Mouse (Mus musculus): ENCODE measurements around the gene Disc1.
A peak's percentile ranks its signal among the peaks of the same experiment; 100 is the strongest.

Gene Disc1

DNA sequence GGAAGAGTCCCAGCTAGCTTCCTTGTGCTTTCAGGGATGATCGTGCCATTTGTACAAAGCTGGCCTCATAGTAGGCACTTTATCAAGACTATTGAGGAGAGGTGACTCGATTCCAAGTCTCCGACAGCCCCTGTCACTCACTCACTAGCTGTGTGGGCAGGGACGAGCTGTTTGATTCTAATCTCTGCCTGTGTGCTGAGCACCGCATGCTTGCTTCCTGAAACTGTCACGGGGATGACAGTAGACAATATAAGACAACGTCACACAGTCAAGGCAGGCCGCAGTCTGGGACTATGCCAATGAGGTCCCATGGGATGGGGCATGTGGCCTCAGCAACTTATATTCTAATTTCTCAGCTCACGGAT lies 13.6 kb downstream of the Disc1 start:
- DNase-seq (ENCODE audit: low spot score in 2 of 2), result no peak

DNA sequence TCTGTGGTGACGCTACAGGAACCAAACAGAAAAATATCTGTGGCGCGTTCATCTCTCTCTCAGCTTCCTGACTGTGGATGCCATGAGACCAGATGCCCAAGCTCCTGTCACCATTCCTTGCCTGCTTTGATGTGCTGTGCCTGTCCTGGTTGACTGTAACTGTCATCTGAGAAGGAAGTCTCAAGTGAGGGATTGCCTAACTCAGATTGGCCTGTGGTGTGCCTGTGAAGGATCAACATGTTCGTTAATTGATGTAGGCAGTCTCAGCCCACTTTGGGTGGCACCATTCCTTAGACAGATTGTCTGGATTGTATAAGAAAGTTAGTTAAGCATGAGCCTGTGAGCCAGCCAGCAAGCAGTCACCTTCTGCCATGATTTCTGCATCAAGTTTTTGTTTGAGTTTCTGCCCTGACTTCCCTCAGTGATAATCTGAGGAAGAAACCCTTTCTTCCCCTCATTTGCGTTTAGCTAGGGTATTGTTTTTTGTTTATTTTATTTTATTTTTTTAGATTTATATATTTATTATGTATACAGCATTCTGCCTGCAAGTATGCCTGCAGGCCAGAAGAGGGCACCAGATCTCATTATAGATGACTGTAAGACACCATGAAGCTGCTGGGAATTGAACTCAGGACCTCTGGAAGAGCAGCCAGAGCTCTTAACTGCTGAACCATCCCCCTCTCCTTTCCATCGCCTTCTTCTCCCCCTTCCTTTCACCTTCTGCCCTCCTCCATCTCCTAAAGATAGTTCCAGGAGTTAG lies 14.3 kb downstream of the Disc1 start:
- no peak for DNase-seq (ENCODE audit: low spot score in 2 of 2)

DNA sequence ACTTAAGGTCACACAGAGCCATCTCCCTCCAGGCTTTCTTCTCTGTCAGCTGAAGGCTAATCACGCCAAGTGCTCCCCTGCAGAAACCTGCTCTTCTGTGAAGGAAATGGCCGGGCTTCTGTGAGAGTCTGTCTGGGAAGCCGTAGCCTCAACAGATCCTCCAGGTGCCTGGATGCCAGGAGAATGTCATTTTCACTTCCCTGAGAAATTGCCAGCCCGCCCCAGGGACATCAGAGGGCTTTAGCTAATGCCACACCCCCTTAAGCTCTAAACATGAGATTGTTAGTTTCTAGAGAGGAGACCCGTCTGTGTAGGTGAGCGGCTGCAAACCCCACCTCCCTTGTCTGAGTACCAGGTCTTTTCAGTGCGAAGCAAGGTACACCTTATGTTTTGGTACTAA lies 15.3 kb downstream of the Disc1 start:
- no peak for DNase-seq (ENCODE audit: low spot score in 2 of 2)

DNA sequence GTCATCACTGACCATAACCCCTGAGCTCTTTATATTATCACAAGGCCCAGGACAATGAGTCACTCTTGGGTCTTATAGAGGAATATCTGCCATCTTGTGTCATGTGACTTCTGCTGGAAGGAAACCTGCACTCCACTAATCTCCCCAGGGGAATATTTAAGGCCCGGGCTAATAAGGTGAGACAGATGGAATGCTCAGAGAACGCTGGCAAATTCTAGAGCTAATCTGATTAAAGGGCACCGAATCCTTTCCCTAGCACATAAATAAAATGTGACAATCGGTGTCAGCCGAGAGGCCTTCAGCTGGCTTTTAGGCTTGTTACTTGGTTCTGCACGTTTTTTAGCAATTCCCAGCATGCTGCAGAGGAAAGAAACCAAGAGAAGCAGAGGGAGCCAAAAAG lies 15.7 kb downstream of the Disc1 start:
- no peak for DNase-seq (ENCODE audit: low spot score in 2 of 2)

DNA sequence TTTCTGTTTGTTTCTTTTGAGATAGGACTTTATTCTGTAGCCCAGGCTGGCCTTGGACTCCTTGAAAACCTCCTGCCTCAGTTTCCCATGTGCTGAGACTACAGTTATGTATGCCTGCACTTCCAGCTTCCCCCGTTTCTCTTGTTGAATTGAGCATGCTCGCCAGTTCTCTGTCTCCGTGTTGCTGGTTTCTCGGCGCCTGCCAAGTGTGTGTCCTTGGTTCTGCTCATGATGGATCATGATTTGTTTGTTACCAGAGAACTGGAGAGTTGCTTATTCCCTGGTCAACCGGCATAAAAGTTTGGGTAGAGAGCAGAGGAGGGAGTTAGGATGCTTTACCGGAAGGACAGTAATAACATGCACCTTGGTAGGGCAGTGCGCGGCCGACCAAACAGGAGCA lies 20.1 kb downstream of the Disc1 start:
- DNase-seq (ENCODE audit: low spot score in 2 of 2), result no peak

DNA sequence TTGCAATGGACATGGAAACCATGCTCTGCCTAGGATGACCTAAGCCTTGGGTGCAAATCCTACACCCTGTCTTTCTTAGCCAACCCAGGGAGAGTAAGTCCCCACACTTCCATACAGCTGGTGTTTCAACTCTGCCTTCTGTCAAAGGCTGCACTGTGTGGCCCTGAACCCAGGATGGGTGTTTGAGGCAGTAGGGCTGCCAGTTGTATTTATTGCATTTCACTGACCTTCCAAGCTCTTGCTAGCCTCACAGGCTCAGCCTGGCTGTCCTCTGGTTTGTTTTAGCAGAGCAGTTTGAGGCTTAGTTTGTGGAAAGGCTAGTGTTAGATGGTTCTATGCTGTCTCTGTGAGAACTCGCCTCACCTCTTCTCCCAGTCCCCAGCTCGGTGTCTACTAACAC lies 20.6 kb downstream of the Disc1 start:
- DNase-seq (ENCODE audit: low spot score in 2 of 2), result no peak

DNA sequence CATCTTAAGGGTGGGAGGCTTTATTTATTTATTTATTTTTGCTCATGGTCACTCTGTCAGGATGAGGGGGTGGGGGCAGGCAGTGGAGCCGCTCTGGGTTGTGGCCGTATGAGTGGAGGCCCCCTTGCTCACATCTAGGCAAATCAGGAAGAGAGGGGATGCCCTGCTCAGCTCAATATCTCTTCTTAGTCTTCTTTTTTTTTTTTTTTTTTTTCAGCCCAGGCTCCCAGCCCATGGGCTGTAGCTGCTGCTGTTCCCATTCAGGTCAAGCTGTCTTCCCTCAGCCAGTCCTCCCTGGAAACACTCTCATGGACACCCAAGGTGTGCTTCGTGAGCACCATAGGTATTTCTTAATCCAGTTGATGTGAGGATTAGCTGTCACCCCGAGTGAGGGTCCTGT lies 21.4 kb downstream of the Disc1 start:
- DNase-seq (ENCODE audit: low spot score in 2 of 2), result no peak

DNA sequence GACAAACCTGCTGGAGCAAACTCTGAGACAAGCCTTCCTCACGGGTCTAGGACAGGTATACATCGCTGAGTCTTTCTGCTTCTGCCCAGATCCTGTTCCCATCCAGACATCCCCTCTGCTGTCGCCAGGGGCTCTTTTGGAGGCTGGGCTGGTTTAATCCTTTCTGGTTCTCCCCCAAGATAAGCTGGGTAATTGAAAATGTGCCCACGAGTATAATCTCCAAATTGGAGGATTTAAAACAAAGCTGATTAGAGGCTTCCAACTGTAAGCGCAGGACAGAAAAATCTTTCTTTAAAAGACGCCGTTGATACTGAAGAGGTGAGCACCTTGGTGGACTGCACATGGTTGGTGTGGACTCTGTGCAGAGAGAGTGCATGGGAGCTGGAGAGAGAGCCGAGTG lies 23.3 kb downstream of the Disc1 start:
- no peak for DNase-seq (ENCODE audit: low spot score in 2 of 2)

DNA sequence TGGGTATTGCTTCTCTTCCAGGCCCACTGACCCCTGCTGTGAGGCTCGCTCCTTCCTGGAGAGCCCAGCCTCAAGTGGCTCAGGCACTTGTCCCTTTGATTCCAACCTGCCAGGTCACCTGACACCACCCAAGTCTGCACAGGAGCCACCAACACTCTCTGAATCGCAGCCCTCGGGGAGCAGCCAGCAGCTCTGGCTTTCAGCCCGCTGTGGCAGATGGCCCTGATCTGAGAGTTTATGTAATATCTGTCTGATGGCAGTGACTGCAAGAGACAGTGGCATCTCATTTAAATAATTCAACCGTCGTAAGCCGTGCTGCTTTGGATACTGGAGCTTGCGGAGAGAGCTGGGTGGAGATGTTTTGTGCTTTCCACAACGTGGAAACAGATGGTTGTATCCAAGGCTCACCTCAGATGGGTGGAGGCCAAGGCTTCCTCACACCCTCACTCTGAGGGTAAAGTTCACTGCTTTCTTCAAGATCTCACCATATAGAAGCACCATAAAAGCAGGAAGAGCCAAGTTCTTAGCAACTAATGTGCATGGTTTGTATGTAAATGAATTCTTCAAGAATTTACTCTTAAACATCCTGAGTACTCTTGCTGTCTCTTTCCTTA lies 24.9 kb downstream of the Disc1 start:
- DNase-seq (ENCODE audit: low spot score in 2 of 2), result peak; percentile 81 to 93

DNA sequence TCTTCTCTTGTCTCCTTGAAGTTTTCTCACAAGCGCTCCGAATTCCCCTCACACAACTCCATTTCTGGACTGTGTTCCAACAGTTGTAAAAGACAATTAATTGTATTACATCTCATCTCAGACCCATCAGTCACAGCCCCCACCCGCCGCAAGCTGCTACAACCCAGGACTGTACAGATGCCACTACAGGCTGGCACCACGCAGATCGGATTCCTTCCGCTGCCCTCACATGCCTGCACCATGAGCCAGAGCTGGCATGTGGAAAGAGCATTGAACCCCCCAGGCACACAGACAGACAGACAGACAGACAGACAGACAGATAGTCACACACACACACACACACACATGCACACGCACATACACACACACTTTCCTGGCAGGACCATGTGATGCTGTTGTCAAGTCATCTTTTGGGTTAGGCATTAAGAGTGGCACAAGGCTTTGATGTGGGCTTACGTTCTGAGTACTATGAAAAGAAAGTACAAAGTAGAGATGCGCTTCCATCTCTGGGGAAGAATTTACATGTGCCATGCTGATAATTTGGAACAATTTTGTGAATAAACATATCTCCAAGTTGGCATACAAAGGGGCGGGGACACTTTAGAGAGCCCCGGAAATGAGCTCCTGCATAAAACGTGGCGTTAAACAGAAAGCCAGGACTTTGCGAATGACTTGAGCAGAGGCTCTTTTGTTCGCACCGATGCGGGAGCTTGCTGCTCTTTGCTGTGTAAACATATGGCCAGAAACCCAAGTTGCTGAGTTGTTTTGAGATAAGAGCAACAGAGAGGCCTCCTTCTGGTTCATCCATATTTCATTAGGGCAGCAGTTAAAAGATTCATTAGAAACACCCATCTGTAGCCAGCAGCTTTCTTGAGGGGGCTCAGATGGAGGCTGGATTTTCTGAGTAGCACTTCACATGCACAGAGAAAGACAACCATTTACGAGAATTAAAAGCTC lies 26.7 kb downstream of the Disc1 start:
- DNase-seq (ENCODE audit: low spot score in 2 of 2), result no peak

DNA sequence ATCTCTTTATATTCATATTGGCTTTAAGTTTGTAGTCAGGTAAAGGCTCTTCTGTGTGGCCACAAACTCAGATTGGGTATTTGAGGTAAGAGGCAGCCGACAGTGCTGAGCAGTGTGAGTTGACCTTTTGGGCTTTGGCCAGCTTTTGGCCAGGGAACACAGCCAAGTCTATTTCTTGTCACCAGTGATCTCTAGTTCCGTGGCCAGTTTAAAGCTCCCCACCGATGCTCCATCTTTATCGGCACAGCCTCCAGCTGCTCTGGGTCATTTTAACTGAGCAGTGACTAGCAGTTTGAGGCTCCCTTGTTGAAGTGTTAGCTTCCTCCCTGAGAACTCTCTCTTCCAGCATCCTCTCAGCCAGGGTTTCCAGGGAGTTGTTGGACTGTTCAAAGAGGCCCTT lies 29.8 kb downstream of the Disc1 start:
- DNase-seq (ENCODE audit: low spot score in 2 of 2), result peak in 1 of 2 experiments; percentile 19

DNA sequence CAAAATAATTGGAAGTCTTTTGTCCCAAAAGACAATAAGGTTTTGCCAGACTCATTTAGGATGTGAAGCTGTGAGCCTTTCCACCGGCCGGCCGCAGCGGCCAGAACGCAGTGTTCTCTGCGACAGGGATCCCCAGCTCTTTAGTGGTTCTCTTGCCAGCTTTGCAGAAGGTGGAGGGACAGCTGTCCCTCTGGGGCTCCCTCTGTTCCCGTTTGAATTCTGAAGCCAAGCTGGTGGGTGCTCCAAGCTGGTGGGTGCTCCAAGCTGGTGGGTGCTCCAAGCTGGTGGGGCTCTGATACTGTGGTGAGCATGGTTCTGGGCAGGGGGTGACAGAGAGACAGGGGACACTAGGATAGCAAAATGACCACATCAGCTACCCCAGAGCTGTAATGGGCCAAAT lies 30.5 kb downstream of the Disc1 start:
- DNase-seq (ENCODE audit: low spot score in 2 of 2), result no peak

DNA sequence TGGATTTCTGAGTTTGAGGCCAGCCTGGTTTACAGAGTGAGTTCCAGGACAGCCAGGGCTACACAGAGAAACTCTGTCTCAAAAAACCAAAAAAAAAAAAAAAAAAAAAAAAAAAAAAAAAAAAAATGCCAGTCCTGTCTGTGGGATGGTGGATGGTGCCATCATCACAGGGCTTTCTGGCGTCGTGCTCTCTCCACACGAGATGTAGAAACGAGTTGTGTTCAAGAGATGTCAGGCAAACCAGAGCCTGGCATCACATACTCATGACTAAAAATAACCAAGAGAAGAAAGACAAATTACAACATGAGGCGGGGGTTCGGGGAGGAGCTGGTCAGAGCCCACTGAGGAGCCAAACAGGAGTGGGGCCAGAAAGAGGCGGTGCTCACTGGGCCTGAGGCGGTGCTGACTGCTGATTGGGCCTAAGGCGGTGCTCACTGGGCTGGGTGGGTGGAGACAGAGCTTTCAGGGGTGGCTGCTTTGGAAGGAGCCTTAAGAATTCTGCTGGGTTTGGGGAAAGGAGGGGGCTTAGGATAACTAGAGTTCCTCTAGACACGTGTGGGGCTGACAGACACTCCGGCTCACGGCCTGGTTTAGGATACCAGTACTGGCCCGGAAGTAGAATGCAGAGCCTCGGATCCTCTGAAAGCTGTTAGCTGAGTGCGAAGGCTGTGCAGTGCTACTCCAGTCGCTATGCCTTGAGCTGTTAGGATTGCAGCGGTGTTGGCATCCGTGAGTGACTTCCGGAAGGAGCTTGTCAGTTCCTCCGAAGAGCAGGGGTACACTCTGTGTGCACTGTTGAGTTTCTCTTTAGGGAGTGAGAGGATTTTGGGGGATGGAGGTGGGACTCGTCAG lies 37.1 kb downstream of the Disc1 start:
- peak in 1 of 2 experiments; percentile 42 for DNase-seq (ENCODE audit: low spot score in 2 of 2)

DNA sequence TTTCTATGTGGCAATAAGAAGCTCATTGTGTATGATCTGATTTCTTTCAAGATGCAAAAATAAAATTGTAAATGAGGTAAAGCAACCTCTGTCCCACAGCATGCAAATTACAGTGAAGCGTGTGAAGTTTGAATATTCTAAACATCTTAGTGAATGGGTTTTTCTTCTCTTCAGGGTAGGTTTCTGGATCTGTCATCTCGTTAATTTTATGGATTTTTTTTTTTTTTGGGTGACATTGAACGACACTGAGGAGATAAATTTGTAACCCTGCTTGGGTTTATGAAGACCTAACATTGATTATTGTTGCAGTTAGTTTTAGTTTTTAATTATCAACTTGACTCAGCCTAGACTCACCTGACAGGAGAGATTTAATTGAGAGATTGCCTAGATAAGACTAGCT lies 43.1 kb downstream of the Disc1 start:
- DNase-seq (ENCODE audit: low spot score in 2 of 2), result no peak

DNA sequence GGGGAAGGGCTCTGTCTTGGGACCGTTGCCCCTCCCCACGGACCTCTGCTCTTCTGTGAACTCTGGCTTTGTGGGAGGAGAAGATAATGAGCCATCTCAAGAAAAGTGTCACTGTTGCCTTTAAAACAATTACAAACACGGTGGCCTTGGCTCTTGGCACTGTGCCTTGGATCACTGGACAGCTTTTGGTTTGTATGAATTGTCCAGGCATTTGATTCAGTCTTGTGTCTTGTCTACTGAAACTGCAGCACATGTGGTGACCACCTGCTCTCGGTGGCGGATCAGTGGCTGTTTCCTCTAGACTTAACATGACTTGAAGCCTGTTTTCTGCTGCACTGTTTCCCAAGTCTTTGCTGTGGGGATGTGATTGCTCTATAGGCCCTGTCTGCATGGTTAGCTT lies 44.1 kb downstream of the Disc1 start:
- DNase-seq (ENCODE audit: low spot score in 2 of 2), result no peak

DNA sequence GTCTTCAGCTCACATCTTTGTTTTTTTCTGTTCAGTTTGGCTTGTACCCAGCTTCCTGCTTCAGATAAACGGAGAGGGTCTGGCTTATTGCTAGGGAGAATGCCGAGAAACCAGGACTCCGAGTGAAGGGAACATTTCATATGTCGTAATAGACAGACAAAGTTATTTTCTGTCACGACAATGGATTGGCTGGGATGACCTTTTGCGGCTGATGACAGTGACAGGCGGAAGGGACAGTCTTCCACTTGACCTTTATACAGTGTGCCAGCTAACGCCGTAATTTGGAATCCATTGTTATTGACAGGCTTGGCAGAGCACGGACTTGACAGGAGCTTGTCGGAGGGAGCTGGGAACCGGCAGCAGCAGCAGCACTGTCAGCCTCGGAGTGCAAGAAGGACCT lies 48.3 kb downstream of the Disc1 start:
- no peak for DNase-seq (ENCODE audit: low spot score in 2 of 2)

DNA sequence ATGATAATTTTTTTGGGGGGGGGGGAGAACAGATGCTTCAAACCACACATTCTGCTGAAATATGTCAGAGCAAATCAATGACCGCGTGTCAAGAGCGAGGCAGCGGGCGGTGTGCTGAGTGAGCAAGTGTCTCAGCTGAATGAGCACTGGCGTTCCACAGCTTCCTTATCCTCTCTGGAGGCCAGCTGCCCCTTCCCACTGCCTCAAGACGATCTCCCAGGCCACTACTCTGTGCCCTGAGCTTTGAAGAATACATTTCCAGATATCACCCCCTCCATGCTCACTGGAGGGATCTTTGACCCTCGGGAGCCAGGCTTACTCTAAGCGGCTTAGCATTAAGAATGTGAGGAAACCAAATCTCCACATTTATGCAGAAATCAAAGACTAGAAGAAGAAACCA lies 59.2 kb downstream of the Disc1 start:
- no peak for DNase-seq (ENCODE audit: low spot score in 2 of 2)

DNA sequence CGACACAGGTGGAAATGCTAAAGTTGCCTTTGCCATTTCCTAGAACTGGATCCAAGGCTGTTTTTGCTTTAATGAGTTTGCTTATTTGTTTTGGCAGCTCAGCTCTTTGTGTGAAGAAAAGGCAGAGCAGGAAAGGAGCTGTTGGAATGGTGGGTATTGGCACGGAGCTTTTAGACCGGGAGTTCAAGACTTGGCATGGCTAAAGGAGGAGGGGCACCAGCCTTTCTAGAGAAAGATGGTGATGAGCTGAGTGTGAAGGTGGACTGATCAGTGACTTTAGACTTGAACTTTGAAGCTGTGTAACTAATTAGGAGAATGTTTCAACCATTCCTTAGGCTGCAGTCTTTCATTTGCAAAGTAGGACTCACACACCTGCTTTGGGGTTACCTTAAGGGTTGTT lies 59.8 kb downstream of the Disc1 start:
- DNase-seq (ENCODE audit: low spot score in 2 of 2), result no peak

DNA sequence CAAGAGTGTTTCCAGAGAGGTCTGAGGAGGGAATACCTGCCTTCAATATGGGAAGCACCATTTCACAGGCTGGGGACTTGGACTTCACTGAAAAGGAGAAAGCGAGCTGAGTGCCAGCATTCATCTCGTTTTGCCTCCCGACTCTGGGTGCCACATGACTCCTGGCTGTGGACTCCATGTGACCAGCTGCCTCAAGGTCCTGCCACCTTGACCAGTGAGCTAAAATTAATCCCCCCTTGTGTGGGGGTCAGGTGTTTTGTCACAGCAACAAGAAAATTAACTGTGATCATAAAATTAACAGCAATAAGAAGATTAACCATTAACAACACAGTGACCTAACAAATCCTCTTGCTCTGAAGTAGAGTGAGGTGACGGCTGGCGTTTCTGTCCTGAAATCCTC lies 61.3 kb downstream of the Disc1 start:
- no peak for DNase-seq (ENCODE audit: low spot score in 2 of 2)

DNA sequence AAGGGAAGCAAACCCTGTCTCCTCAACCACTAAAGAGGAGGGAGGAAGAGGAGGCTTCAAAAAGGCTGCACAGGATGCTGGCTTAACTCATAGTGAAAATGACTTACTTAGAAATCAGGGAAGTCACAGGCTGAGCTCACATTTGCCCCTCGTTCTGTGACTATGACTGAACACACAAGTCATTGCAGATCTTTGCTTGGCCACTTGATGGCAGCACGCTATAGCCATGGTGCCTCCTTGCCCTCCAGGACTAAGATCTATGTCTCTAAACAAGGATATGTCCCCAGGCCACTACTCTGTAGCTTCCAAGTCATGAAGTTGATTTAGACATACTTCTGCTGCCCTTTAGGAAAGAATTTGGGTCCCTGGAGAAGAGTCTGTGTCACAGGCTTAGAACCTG lies 62.6 kb downstream of the Disc1 start:
- DNase-seq (ENCODE audit: low spot score in 2 of 2), result peak in 1 of 2 experiments; percentile 54

DNA sequence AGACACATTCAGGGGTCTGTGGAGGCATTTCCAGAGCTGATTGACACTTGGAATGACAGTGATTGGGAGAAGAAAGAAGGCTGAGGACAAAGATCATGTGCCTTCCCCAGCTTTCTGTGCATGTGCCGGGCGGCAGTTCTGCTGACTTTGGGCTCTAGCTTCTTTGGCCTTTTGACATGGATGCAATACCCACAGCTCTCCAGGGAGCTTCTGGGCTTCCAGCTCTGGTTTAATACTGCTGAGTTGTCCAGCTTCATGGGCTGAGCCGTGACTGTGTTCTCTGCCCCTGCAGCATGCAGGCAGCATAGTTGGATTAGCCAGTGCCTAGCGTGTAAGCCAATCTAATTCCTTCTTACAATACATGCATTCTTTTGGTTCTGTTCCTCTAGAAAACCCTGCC lies 72.5 kb downstream of the Disc1 start:
- no peak for DNase-seq (ENCODE audit: low spot score in 2 of 2)

DNA sequence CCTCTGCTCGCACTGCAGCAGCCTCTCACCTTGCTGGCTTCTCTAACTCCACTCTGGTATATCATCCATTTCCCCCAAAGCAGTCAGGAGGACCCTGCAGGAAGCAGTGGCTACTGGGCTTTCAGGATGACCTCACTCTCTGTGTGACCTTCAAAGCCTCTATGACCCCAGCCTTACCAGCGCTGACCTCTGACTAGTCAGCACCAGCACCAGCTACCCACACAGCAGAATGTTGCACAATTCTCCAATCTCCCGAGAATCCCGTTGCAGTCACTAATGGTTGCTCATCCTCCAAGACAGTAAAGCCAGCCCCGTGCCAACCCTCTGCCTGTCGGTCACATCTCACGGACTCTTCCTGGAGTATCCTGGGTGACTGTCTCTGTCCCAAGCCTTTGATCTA lies 73.6 kb downstream of the Disc1 start:
- DNase-seq (ENCODE audit: low spot score in 2 of 2), result no peak

Data from frontal cortex, postnatal 36 days (tissue).